In the genomic region with DNA sequence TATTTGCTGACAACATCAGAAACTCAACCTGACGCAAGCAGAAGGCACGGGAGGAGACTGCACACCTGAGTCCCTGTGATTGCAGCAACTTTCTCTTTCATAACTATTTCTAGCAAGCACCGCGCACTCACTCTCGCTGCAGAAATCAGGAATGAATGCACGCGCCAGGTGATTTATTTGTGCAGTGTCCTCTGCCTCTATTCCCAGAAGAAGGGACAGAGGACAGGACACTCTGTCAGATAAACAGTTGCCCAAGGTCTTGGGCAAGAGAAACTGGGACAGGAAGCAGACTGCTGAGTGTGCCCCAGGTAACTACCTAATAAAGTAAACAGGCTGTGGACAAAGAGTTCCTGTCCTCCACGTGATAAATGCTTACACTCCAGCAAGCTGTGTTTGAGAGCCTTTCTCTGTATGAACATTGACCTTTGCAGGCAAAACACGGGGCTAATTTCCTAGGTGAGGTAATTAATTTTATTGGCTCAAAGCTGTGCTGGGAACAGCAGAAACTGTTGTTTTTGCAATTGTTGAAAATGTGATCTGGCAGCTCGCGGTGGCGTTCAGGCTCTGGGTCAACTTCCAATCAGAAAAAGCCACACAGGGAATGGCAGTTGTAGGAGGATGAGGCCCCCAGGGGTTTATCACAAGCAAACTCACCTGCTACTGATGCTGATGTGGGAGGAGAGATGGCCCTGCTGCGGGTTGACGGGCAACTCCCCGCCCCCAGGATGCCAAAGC, we compare ENCODE assay signal across 10 mouse cellular contexts. TPM values are rescaled to one million over a fixed set of nuclear protein-coding genes. Genes with fewer than 3 reads are reported as not detected.
DNase-seq lines count a peak whose midpoint lies in the region; ATAC-seq and TF ChIP-seq lines count a peak whose summit lies in the region.
"Had no signal": no experiment of that assay in that cellular context is flagged by ENCODE, and none has a peak within 500 bp of the region (broad histone marks: within the 10 kb centered on the region; RNA-seq: fewer than 3 reads in every experiment).

No protein-coding gene starts in this region.

- TF ChIP-seq EP300 in liver, postnatal 0 days (IDR thresholded peaks at IDR 0.05; ENCODE audit: low read depth): peak; percentile 99

- peak overlapping the region; percentile 8; the same call in 1 of the 2 replicates for H3K4me2 ChIP-seq in kidney, embryonic 15.5 days
- H3K4me2 ChIP-seq in liver, postnatal 0 days (ENCODE audit: low read depth, low read length): no peak overlapping the region
- H3K4me2 ChIP-seq: midbrain, embryonic 15.5 days had no signal

- H3K4me3 ChIP-seq in kidney, embryonic 15.5 days (replicated peaks): no peak overlapping the region
- H3K4me3 ChIP-seq in liver, postnatal 0 days (ENCODE audit: low read depth, low read length): no peak overlapping the region
- H3K4me3 ChIP-seq: layer of hippocampus, adult 2 months; midbrain, embryonic 15.5 days had no signal

- ATAC-seq in kidney, embryonic 15.5 days (replicated peaks; ENCODE audit: low FRiP score): no peak
- ATAC-seq in liver, postnatal 0 days: peak; percentile 93
- ATAC-seq in CD4-positive, CD25-positive, alpha-beta regulatory T cell, adult 4 months: no peak
- ATAC-seq: midbrain, embryonic 15.5 days had no signal

- WGBS in kidney, embryonic 15.5 days: 35% methylated on average over 15 of the region's 15 CpGs
- WGBS in liver, postnatal 0 days (ENCODE audit: insufficient replicate concordance): 42% methylated on average over 15 of the region's 15 CpGs

- H3K4me1 ChIP-seq in kidney, embryonic 15.5 days: peaks cover 20% of the 10 kb centered on the region
- 0 out of 2 replicates have a peak, but pooled peaks cover 4% of the 10 kb centered on the region for H3K4me1 ChIP-seq in liver, postnatal 0 days (ENCODE audit: insufficient read depth)
- H3K4me1 ChIP-seq: midbrain, embryonic 15.5 days had no signal

- no peak for TF ChIP-seq CTCF in liver, postnatal 0 days (IDR thresholded peaks at IDR 0.05; ENCODE audit: low read depth)

- H3K27me3 ChIP-seq in kidney, embryonic 15.5 days: no peaks in the 10 kb centered on the region
- H3K27me3 ChIP-seq in liver, postnatal 0 days (ENCODE audit: insufficient read depth, low read length): no peaks in the 10 kb centered on the region
- H3K27me3 ChIP-seq: midbrain, embryonic 15.5 days had no signal

- no peak overlapping the region for H3K9ac ChIP-seq in kidney, embryonic 15.5 days
- H3K9ac ChIP-seq in liver, postnatal 0 days (replicated peaks): no peak overlapping the region
- H3K9ac ChIP-seq: midbrain, embryonic 15.5 days had no signal

- no peaks in the 10 kb centered on the region for H3K36me3 ChIP-seq in kidney, embryonic 15.5 days
- H3K36me3 ChIP-seq in liver, postnatal 0 days (replicated peaks; ENCODE audit: insufficient read depth, low read length): no peaks in the 10 kb centered on the region
- H3K36me3 ChIP-seq: midbrain, embryonic 15.5 days had no signal

- no peaks in the 10 kb centered on the region for H3K9me3 ChIP-seq in kidney, embryonic 15.5 days (replicated peaks)
- no peaks in the 10 kb centered on the region for H3K9me3 ChIP-seq in liver, postnatal 0 days (ENCODE audit: low read length)
- H3K9me3 ChIP-seq: midbrain, embryonic 15.5 days had no signal

- 0 out of 2 replicates have a peak overlapping the region, but pooled peaks have one; percentile 18 for H3K27ac ChIP-seq in kidney, embryonic 15.5 days
- peak overlapping the region; percentile 97 for H3K27ac ChIP-seq in liver, postnatal 0 days (ENCODE audit: low read depth)
- H3K27ac ChIP-seq: layer of hippocampus, adult 2 months; midbrain, embryonic 15.5 days had no signal

- DNase-seq in A20 (ENCODE audit: low read depth, low spot score) (peak; percentile 58), adipocyte (ENCODE audit: low spot score) (peak; percentile 14)
- peak; percentile 73 for DNase-seq in liver, postnatal 0 days
- no peak for DNase-seq in B cell, adult 2 months
- no peak for DNase-seq in frontal cortex, postnatal 10 days (ENCODE audit: low spot score in 2 of 2)
- DNase-seq: thymus, postnatal 25 days had no signal

RNA-seq across cellular contexts. Expression of a gene that starts 33.2 kb away (rescaled TPM):
- 0.28 and 0.30 TPM in 2 replicates for polyA plus RNA-seq in kidney, embryonic 15.5 days (2015; fragmentation: Nextera tagmentation; extraction: Ambion mirVana)
- polyA plus RNA-seq in liver, postnatal 0 days (2015; fragmentation: Nextera tagmentation; extraction: Ambion mirVana): not detected in 2 replicates
- not detected for polyA plus RNA-seq in CD4-positive, CD25-positive, alpha-beta regulatory T cell, adult 4 months (2017; shearing (Covaris generic))

Comparison
In these comparisons a context has a peak if more than half of its experiments do, and no peak if none do; other contexts are left out.
1. DNase-seq: peak in A20 (single experiment), adipocyte (single experiment) and liver, postnatal 0 days (single experiment); none in B cell, adult 2 months (0 of 2) and frontal cortex, postnatal 10 days (0 of 2).